Mouse (Mus musculus): ENCODE results near the gene Plppr3.

Plppr3 gene

GRCm38 (mm10) chr10:79871845-79872244, 2.6 kb downstream of the Plppr3 start:
- in situ Hi-C loops (cut with MboI; ENCODE audit: low sequenced_read_pairs): no loop called here

- in situ Hi-C loops (cut with MboI; ENCODE audit: low sequenced_read_pairs): no loop called here
Measured at GRCm38 (mm10) chr10:79866601-79867000, 7.8 kb downstream of the Plppr3 start.

GRCm38 (mm10) chr10:79865801-79866295, 8.6 kb downstream of the Plppr3 start:
- in situ Hi-C loops (cut with MboI; ENCODE audit: low sequenced_read_pairs): no loop called here

- in situ Hi-C loops (cut with MboI; ENCODE audit: low sequenced_read_pairs): no loop called here
Measured at GRCm38 (mm10) chr10:79865189-79865601, 9.2 kb downstream of the Plppr3 start.

DNA sequence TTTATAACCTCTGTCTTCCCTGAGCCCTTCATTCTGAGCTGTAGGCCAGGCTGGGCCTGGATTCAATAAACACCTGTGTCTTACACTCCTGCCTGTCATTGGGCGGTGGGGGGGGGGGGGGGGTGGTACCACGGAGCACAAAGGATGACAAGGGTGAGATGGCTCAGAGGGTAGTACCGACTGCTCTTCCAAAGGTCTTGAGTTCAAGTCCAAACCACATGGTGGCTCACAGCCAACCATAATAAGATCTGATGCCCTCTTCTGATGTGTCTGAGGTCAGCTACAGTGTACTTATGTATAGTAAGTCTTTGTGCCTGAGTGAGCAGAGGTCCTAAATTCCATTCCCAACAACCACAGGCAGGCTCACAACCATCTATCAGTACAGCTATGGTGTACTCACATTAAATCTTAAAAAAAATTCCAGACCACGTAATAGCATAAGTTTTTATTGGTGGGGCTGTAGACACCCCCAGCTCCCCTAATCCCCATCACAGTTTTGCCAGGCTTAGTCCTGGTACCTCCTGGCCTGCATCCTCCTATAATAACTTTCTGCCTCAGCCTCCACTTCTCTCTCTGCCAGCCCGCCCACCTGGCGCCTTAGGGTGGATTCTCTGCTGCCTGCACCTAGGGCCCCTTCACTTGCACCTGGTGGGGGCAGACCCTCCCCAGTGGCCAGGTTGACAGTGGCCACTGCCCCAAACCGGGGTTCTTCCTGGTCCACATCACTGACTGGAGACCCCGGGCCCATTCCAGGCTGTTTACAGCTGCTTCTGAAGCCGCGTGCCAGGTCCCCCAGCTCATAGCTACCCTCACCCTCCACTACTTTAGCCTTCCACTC, 9.9 kb downstream of the Plppr3 start:
- in situ Hi-C loops (cut with MboI; ENCODE audit: low sequenced_read_pairs): no loop called here

GRCm38 (mm10) chr10:79862925-79863324, 11.5 kb downstream of the Plppr3 start:
- in situ Hi-C loops (cut with MboI; ENCODE audit: low sequenced_read_pairs): no loop called here

- in situ Hi-C loops (cut with MboI; ENCODE audit: low sequenced_read_pairs): no loop called here
Measured at GRCm38 (mm10) chr10:79862049-79862788, 12.2 kb downstream of the Plppr3 start.

DNA sequence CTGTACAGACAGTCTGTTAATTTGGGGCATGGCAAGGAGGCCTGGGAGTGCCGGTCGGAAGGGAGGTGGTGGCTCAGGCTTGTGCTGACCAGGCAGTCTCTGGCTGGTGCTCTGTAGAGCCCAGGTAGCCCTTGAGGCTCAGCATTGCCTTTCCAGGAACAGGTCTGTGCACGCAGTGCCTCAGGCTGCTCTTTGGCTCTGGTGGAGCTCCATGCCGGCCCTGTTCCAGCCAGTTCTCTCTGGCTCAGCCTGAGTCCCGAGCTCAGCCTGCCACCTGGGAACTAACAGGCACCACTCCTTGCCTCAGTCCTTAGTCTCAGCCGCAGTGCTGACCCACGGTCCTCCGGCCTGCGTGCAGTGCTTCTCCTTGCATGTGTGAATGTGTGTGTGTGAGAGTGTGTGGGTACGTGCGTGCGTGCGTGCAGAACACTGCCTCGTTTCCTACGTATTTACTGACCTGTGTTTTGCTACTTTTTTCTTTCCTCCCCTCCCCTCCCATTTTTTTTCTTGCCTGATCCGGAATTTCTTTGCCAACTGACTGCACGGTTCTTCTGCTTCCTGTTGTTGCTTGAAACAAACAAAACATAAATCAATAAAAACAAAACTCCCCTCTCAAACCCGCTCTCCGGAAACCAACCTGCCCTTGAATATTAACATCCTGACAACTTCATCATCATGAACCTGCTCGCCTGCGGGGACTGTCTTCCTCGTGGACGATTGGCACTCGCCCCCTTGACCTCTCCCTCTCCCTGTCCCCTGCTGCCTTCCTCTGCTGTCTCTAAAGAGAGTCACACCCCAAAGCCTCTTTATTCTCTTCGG, 13.0 kb downstream of the Plppr3 start:
- in situ Hi-C loops (cut with MboI; ENCODE audit: low sequenced_read_pairs): no loop called here

DNA sequence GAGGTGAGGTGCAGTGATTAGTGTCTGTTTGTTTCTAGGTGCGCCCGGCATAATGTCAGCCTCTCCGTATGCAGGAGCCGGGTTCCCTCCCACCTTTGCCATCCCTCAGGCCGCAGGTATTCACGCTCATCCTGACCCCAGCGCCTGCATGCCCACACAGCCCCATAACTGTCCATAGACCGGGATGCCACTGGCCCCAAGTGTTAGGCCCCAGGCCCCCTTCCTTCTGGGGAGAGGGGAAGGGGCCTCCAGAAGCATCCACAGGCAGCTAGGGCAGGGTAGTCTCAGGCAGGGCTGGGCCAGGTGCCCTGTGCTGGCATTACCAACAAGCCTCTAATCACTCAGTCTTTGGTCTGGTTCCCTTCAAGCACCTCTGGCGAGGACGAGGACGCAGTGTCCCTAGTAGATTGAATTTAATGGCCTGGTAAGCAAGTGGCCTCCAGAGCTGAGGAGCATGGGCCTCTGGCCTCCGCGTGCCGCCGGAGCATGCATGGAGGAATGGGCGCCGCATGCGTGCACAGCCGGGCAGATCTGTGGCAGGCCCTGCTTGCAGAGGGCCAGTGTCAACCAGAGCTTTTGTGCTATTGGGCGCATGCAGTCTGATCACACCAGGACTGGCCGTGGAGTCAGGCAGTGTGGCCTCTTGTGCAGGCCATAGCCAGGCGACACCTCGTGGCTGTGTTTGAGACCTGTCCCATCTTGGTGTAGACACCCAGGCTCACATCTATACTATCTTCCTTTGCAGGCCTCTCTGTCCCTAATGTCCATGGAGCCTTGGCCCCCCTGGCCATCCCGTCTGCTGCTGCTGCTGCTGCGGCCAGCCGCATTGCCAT, 14.1 kb downstream of the Plppr3 start:
- in situ Hi-C loops (cut with MboI; ENCODE audit: low sequenced_read_pairs): no loop called here

DNA sequence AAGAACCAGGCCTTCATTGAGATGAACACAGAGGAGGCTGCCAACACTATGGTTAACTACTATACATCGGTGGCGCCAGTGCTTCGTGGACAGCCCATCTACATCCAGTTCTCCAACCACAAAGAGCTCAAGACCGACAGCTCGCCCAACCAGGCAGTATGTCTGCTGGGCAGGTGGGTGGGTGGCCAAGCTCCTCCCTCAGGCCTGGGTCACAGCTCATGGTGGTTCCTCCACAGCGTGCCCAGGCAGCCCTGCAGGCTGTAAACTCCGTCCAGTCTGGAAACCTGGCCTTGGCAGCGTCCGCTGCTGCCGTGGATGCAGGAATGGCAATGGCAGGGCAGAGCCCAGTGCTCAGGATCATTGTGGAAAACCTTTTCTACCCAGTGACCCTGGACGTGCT, 15.3 kb downstream of the Plppr3 start:
- in situ Hi-C loops (cut with MboI; ENCODE audit: low sequenced_read_pairs): no loop called here

DNA sequence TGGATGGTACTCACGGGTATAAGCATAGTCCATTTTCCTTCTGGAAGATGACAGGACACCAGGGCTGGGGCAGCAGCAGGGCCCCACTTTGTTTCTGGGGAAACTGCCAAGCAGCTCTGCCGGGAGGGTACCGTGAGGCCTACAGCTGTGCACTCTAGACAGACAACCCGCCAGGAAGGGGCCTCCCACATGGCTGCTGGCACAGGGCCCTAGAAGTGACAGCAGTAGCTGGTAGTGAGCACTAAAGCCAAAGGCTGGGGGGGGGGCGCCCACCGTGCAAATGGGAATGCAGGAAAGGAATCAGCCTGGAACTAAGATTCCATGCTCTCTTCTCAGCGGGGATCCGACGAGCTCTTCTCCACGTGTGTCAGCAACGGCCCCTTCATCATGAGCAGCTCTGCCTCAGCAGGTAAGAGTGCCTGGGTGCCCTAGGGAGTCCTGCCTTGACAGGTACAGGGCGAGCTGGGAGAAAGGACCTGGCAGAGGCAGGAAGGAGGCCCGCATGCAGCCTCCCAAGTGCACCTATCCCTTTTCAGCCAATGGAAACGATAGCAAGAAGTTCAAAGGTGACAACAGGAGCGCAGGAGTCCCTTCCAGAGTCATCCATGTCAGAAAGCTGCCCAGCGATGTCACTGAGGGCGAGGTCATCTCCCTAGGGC, 15.9 kb downstream of the Plppr3 start:
- in situ Hi-C loops (cut with MboI; ENCODE audit: low sequenced_read_pairs): no loop called here

- in situ Hi-C loops (cut with MboI; ENCODE audit: low sequenced_read_pairs): no loop called here
Measured at GRCm38 (mm10) chr10:79857894-79858293, 16.5 kb downstream of the Plppr3 start.

DNA sequence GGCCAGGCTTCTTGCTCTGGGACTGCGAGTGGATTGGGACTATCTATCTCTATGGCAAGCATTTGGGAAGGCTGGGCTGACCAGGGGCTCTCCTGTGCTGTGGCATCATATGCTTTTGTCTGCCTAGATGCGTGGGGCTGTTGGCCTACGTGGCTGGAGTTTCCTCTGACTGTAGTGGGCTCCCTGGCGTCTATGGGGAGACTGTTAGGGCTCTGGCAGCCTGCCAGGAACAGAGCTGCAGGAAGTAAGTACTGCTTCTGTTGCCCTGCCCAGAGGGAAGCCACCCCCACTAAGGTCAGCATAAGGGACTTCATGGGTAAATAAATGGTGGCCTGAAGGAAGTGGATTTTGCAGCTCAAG, 17.0 kb downstream of the Plppr3 start:
- in situ Hi-C loops (cut with MboI; ENCODE audit: low sequenced_read_pairs): no loop called here

GRCm38 (mm10) chr10:79856704-79857451, 17.6 kb downstream of the Plppr3 start:
- in situ Hi-C loops (cut with MboI; ENCODE audit: low sequenced_read_pairs): no loop called here

GRCm38 (mm10) chr10:79856280-79856679, 18.2 kb downstream of the Plppr3 start:
- in situ Hi-C loops (cut with MboI; ENCODE audit: low sequenced_read_pairs): no loop called here

GRCm38 (mm10) chr10:79855558-79856184, 18.8 kb downstream of the Plppr3 start:
- in situ Hi-C loops (cut with MboI; ENCODE audit: low sequenced_read_pairs): no loop called here

DNA sequence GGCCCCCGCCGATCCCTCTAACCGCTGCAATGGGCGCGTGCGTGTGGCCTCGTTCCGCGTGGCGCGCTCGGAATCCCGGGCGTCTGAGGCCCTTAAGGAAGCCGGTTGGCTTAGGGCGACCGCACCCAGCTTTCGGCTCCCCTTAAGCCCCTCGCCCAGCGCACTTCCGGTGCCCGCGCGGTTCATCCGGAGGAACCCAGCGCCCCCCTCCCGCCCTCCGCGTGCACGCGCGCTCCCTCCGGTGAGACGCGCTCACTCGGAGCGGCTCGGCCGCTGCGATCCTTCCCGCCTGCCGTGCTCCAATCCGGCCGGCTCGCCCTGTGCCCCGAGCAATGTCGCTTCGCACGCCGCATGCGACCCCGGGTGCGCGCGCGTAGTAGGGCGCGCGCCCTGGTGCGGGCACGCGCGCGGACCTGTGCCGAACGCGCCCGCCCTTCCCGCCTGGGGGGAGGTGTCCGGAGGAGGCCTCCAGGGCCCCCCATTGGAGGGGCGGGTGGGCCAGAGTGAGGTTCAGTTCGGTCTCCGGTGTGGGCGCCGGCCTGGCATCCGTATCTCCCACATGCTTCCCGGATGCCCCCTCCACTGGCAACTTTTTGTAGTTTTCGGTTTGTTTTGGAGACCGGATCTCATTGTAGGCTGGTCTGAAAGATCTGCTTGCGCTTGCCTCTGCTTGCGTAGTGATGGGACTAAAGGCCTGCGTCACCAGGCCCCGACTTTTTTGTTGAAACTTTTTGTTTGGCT, 19.5 kb downstream of the Plppr3 start:
- in situ Hi-C loops (cut with MboI; ENCODE audit: low sequenced_read_pairs): no loop called here

Data from CH12F3 (cell line).